Mouse (Mus musculus) Patski (cell line): ENCODE results near the gene Cabp4. TPM values are rescaled to one million over a fixed set of nuclear protein-coding genes. Genes with fewer than 3 reads are reported as not detected.
A peak's percentile ranks its signal among the peaks of the same experiment; 100 is the strongest.
"Not testable (repeated sequence)": the region's sequence is repeated elsewhere in the genome, so short reads cannot be mapped to it uniquely, and the experiment has no call there.

Experiments
- ATAC-seq: fragments of 100-300 bp; one replicate; pipeline ENCODE4 v1.8.0; 2021
- CTCF ChIA-PET: fragments of 350-600 bp; sonication (Branson Sonifier 250); formaldehyde crosslinking; loops from one replicate; lab custom pipeline; 2022; ENCODE audit warnings: inconsistent platforms; lab: Charles Lee
- POLR2A ChIA-PET: fragments of 350-600 bp; sonication (Branson Sonifier 250); formaldehyde crosslinking; loops from one replicate; lab custom pipeline; 2022; ENCODE audit warnings: antibody characterized with exemption, inconsistent platforms; lab: Charles Lee
- DNase-seq: peaks from one replicate; pipeline ENCODE4 v3.0.0-alpha.2; 2011; ENCODE audit warnings: low read depth, low spot score
- H3K27me3 ChIP-seq: fragments of 371-371 bp; one replicate; pipeline ENCODE4 v1.5.1; 2021
- CTCF ChIP-seq: fragments of 100-300 bp; IDR thresholded peaks from one replicate; pipeline ENCODE4 v1.5.1; 2021
- in situ Hi-C: fragments of 300-500 bp; cut with MboI; formaldehyde crosslinking; loops from 3 replicates; pipeline ENCODE4 v1.11.1; 2018; ENCODE audit warnings: low pct_unique_long_range_greater_than_20kb, mixed read lengths
- polyA plus RNA-seq: library from polyadenylated mRNA; unstranded; gene quantifications from one replicate; pipeline ENCODE4 v1.2.3, GENCODE M21; 2021

Gene Cabp4
- polyA plus RNA-seq, 1 experiment from 2014 or later: 0.17 TPM

GRCm38 (mm10) chr19:4126759-4127495 is 16.9 kb downstream of the Cabp4 start:
- POLR2A ChIA-PET: interaction anchor here (0.8 to 1.9 kb wide), 9 partner anchors 8 to 74 kb away, joined by 3 to 10 read pairs (median 3); partner anchors contain the start of genes Cdk2ap2, Pitpnm1 and Rad9a
- in situ Hi-C loops: no loop called here
- TF ChIP-seq CTCF: no peak

GRCm38 (mm10) chr19:4125741-4126696 is 17.8 kb downstream of the Cabp4 start, which contains the start of gene Aip:
Gene Aip, minus strand, starts transcription at chr19:4125858.
- no peaks in the 10 kb centered on the region for H3K27me3 ChIP-seq
- in situ Hi-C loops: no loop called here
- ChIA-PET POLR2A (interaction anchor here (0.7 to 1.9 kb wide), 12 partner anchors 9 to 104 kb away, joined by 3 to 10 read pairs (median 3); partner anchors contain the start of genes Cdk2ap2, Pitpnm1 and Rad9a), CTCF (interaction anchor here (0.8 to 2.4 kb wide), 11 partner anchors 10 to 102 kb away, joined by 3 to 9 read pairs (median 5); partner anchors contain the start of genes Cabp4, Pitpnm1 and Rad9a)
- peak; percentile 78 for ATAC-seq
- no peak for TF ChIP-seq CTCF
- no peak for DNase-seq

More at GRCm38 (mm10) chr19:4126759-4127495, 16.9 kb downstream of the Cabp4 start:
- DNase-seq: no peak
- no peak for ATAC-seq
- H3K27me3 ChIP-seq: no peaks in the 10 kb centered on the region
- CTCF ChIA-PET: interaction anchor here (2.4 kb wide), 1 partner anchor 74 kb away, joined by 8 read pairs; the partner anchor contains the start of gene Rad9a

- POLR2A ChIA-PET: interaction anchor here (0.7 to 1.9 kb wide), 4 partner anchors 71 to 121 kb away, joined by 3 to 10 read pairs (median 5); no protein-coding TSS in a partner anchor
- DNase-seq, ATAC-seq, H3K27me3 ChIP-seq, in situ Hi-C loops: not testable (repeated sequence)
- CTCF ChIA-PET: interaction anchor here (0.8 to 2.4 kb wide), 11 partner anchors 9 to 103 kb away, joined by 3 to 9 read pairs (median 5); partner anchors contain the start of genes Cabp4, Pitpnm1 and Rad9a
These were observed 18.6 kb downstream of the Cabp4 start for GRCm38 (mm10) chr19:4125268-4125667.

GRCm38 (mm10) chr19:4124432-4124831 is 19.4 kb downstream of the Cabp4 start:
- ChIA-PET POLR2A (interaction anchor here (0.8 to 1.7 kb wide), 2 partner anchors 104 to 122 kb away, joined by 3 to 4 read pairs; no protein-coding TSS in a partner anchor), CTCF (interaction anchor here (1.0 to 2.4 kb wide), 10 partner anchors 8 to 104 kb away, joined by 3 to 9 read pairs (median 6); partner anchors contain the start of genes Cabp4, Pitpnm1 and Rad9a)
- no peak for ATAC-seq
- no peak for TF ChIP-seq CTCF
- DNase-seq: no peak
- in situ Hi-C loops: loop anchor here (5.0 kb wide), 1 partner anchor 78 kb away; the partner anchor contains the start of gene Rad9a
- no peaks in the 10 kb centered on the region for H3K27me3 ChIP-seq

GRCm38 (mm10) chr19:4122411-4123370 is 21.1 kb downstream of the Cabp4 start:
- in situ Hi-C loops: loop anchor here (5.0 kb wide), 1 partner anchor 80 kb away; the partner anchor contains the start of gene Rad9a
- TF ChIP-seq CTCF: no peak
- ATAC-seq (no peak), DNase-seq (no peak)
- CTCF ChIA-PET: interaction anchor here (1.1 to 2.4 kb wide), 3 partner anchors 23 to 105 kb away, joined by 4 to 11 read pairs (median 6); partner anchors contain the start of gene Pitpnm1
- POLR2A ChIA-PET: no interaction called here
- H3K27me3 ChIP-seq: no peaks in the 10 kb centered on the region

GRCm38 (mm10) chr19:4121896-4122295 is 21.9 kb downstream of the Cabp4 start:
- ATAC-seq, DNase-seq, H3K27me3 ChIP-seq, POLR2A ChIA-PET: not testable (repeated sequence)
- CTCF ChIA-PET: interaction anchor here (0.8 to 2.4 kb wide), 3 partner anchors 22 to 80 kb away, joined by 3 to 11 read pairs (median 4); partner anchors contain the start of gene Pitpnm1
- in situ Hi-C loops: loop anchor here (5.0 kb wide), 1 partner anchor 80 kb away; the partner anchor contains the start of gene Rad9a

- POLR2A ChIA-PET: interaction anchor here (0.8 to 1.2 kb wide), 6 partner anchors 13 to 95 kb away, joined by 3 to 5 read pairs (median 4); partner anchors contain the start of gene Pitpnm1
These were observed 22.6 kb downstream of the Cabp4 start for GRCm38 (mm10) chr19:4121097-4121805.

GRCm38 (mm10) chr19:4120496-4120895 is 23.3 kb downstream of the Cabp4 start:
- DNase-seq: no peak
- ChIA-PET CTCF (interaction anchor here (1.1 to 2.4 kb wide), 4 partner anchors 9 to 108 kb away, joined by 4 to 11 read pairs (median 6); partner anchors contain the start of gene Pitpnm1), POLR2A (interaction anchor here (0.8 to 1.2 kb wide), 6 partner anchors 14 to 96 kb away, joined by 3 to 5 read pairs (median 4); partner anchors contain the start of gene Pitpnm1)
- H3K27me3 ChIP-seq: no peaks in the 10 kb centered on the region
- ATAC-seq: no peak
- in situ Hi-C loops: loop anchor here (5.0 kb wide), 1 partner anchor 82 kb away; the partner anchor contains the start of gene Rad9a
- no peak for TF ChIP-seq CTCF

More at GRCm38 (mm10) chr19:4121097-4121805, 22.6 kb downstream of the Cabp4 start:
- peak; percentile 82 for ATAC-seq
- CTCF ChIA-PET: interaction anchor here (0.8 to 2.4 kb wide), 5 partner anchors 8 to 107 kb away, joined by 3 to 11 read pairs (median 4); partner anchors contain the start of gene Pitpnm1
- in situ Hi-C loops: loop anchor here (5.0 kb wide), 1 partner anchor 81 kb away; the partner anchor contains the start of gene Rad9a
- DNase-seq: peak; percentile 90
- no peak for TF ChIP-seq CTCF
- no peaks in the 10 kb centered on the region for H3K27me3 ChIP-seq
